Mouse (Mus musculus) left cerebral cortex, adult 6 months (tissue): ENCODE measurements around the gene Vmn2r31. TPM values are rescaled to one million over a fixed set of nuclear protein-coding genes. Genes with fewer than 3 reads are reported as not detected.

Experiments
- long read RNA-seq, 2 experiments: library from polyadenylated mRNA; unstranded; transcript quantifications; one replicate each; pipeline ENCODE4 v2.0.0; 2019 to 2020
- polyA plus RNA-seq: library from polyadenylated mRNA; unstranded; fragments of <200 nt; fragmentation: Nextera tagmentation; gene quantifications from 2 replicates; pipeline ENCODE4 v1.2.3, GENCODE M21; 2021

Vmn2r31 gene
- not detected in 2 replicates for polyA plus RNA-seq
- long read RNA-seq, experiment 1: 0 reads
- long read RNA-seq, experiment 2: 0 reads

DNA sequence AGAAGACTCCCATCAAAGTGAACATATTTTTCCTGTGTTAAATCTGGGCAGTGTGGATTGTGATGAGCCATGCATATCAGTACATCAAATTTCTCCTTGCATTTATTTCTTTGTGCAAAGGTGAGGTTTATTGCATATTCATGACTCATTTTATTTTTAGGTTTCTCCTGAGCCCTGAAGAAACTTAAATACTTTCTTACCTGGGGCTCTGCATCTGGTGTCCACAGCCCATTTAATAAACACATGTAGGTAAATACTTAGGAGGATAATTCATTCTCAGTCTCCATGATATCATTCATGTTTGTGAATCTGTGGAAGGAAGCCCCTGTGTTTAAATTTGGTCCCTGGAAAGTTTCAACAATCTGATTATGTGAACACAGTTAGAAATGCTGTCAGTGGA is at the start of gene Vmn2r31:
TSS of gene Vmn2r31 (minus strand) at position 101 of the 400 bp plus-strand sequence.

DNA sequence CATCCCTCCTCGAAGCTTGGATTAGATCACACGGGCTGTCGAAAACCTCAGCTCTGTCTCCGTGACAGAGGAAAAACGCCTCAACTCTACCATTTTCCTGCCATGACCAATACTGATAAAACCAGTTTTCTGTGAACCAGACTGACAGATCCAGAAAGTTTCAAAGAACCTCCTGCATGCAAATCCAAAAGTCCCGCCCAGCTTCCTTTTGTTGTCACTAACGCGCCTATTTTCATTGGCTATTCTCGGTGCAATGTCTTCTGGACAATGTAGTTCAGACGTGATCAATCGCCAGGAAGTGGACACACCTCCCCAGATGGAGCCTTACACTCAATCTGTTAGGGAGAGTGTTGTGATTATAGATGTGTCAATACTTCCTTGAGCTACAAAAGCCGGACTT is 25.1 kb downstream of the Vmn2r31 start, which contains the start of gene Gm45783:
TSS of gene Gm45783 (minus strand) at position 143 of the 400 bp plus-strand sequence.

DNA sequence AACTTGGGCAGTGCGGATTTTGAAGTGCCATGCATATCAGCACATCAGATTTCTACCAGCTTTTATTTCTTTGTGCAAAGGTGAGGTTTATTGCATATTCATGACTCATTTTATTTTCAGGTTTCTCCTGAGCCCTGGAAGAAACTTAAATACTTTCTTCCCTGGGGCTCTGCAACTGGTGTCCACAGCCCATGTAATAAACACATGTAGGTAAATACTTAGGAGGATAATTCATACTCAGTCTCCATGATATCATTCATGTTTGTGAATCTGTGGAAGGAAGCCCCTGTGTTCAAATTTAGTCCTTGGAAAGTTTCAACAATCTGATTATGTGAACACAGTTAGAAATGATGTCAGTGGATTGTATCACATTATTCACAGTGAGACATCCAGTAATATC is 62.0 kb downstream of the Vmn2r31 start, which contains the start of gene Vmn2r30:
TSS of gene Vmn2r30 (minus strand) at position 101 of the 400 bp plus-strand sequence.

Other genes with a start within 250 kb of the Vmn2r31 start
- gene Zfp418, start 228.4 kb downstream of the Vmn2r31 start, polyA plus RNA-seq: 3.2 and 3.4 TPM in 2 replicates
- gene Zfp772, start 189.7 kb downstream of the Vmn2r31 start, polyA plus RNA-seq: 4.1 and 4.9 TPM in 2 replicates
- gene Vmn2r29, start 152.4 kb downstream of the Vmn2r31 start, polyA plus RNA-seq: 0.39 and 1.1 TPM in 2 replicates
- gene Gm45844, start 121.4 kb downstream of the Vmn2r31 start, polyA plus RNA-seq: 11.5 and 12.4 TPM in 2 replicates
- 119 and 147 TPM in 2 replicates for gene Clcn4, start 98.9 kb downstream of the Vmn2r31 start, polyA plus RNA-seq
- gene Vmn2r30, start 62.1 kb downstream of the Vmn2r31 start, polyA plus RNA-seq: 0.01 TPM in 1 of 2 replicates, not detected in the other
- 0.33 TPM in 1 of 2 replicates, not detected in the other for gene Gm45783, start 25.1 kb downstream of the Vmn2r31 start, polyA plus RNA-seq
- gene Vmn2r32, start 80.3 kb upstream of the Vmn2r31 start, polyA plus RNA-seq: not detected in 2 replicates
- gene Vmn2r33, start 167.1 kb upstream of the Vmn2r31 start, polyA plus RNA-seq: not detected in 2 replicates